Mouse (Mus musculus) testis, adult 2 months (tissue): ENCODE data around the gene Fkbp8.

Source experiments
- CTCF ChIP-seq: fragments of 200-500 bp; IDR thresholded peaks from 2 replicates; pipeline ENCODE4 v1.5.1; 2012; ENCODE audit warnings: low read depth, mild to moderate bottlenecking, inconsistent platforms, low read length, moderate library complexity; ENCODE audit not compliant: control insufficient read depth, insufficient read depth, insufficient replicate concordance
- POLR2A ChIP-seq: fragments of 200-500 bp; IDR thresholded peaks from 2 replicates; pipeline ENCODE4 v1.6.1; 2012; ENCODE audit warnings: low read depth, mild to moderate bottlenecking, inconsistent platforms, low read length, moderate library complexity; ENCODE audit not compliant: control insufficient read depth

DNA sequence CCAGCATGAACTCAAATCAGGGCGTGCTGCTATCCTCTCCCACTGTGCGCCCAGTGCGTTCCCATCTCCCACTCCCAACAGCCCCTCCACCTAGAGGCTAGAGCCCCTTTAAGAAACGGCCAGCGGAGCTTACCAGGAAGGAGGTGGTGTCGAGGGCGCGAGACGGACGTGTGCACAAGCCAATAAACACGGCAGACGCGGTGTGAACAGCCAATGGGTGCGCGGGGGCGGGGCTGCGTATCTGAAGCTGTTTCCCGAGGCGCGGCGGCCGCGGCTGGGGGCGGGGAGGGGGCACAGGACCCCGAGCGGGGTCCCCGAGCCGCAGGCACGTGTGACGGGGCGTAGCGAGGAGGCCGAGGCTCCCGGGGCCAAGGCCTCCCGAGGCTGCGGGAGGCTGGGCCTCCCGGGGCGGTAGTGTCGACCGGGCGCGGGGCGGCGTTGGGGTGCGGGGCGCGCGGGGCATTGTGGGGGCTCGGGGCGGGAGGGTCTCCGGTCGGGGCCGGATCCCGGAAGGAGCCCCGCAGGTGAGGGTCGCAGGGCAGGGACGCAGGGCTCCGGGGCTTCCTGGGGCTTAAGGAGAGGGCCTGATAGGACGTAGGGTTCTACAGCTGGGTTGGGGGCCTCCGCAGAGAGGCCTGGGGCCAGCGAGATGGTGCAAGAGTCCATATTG lies at the start of gene Fkbp8, which contains the start of gene Kxd1:
- TF ChIP-seq CTCF: no peak
- peak; percentile 59; the same call in 1 of the 2 replicates for TF ChIP-seq POLR2A
